Mouse (Mus musculus) heart, postnatal 4 days (tissue): ENCODE measurements at regions not wholly inside any gene's neighbourhood (a gene's known extent, or its start where the extent isn't known, plus 50 kb on each side); places are given as distances from the start of the nearest gene placed in this dataset.

Experiments used
- DNase-seq: peaks from one replicate; pipeline ENCODE4 v3.0.0; 2021

GRCm38 (mm10) chr8:86971736-86972135 is 86.7 kb upstream of the N4bp1 start:
- no peak for DNase-seq

DNA sequence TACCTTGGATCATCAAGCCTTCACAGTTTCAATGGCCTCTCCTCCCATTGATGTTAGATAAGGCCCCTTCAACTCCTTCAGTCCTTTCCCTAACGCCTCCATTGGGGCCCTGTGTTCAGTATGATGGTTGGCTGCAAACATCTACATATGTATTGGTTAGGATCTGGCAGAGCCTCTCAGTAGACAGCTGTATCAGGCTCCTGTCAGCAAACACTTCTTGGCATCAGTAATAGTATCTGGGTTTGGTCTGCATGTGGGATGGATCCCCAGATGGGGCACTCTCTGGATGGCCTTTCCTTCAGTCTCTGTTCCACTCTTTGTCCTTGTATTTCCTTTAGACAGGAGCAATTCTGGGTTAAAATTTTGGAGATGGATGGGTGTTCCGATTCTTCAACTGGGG is 84.0 kb upstream of the N4bp1 start:
- no peak for DNase-seq

DNA sequence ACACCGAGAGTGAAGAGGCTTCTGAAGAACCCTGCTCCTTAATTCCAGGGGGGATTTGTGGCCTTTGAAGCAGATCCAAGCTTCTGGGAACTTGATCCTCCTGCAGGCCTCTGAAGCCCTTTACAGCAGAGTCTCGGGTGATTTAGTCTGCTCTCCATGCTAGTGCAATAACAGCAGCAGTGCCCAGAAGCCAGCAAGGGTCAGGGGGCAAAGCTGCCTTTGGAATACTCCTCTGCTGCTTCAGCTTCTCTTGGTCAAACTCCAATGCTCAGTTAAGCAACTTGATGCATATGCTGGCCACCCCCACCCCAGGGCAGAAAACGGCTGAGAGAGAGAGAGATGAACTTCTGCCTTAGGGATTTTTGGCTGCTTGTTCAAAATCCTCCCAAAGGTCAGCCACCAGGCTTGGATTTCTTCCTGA is 82.8 kb upstream of the N4bp1 start:
- no peak for DNase-seq

GRCm38 (mm10) chr8:86961218-86962195 is 76.4 kb upstream of the N4bp1 start:
- DNase-seq, result no peak
